Mouse (Mus musculus) cerebellum, postnatal 4 days (tissue): ENCODE measurements at regions not wholly inside any gene's neighbourhood (a gene's known extent, or its start where the extent isn't known, plus 50 kb on each side); places are given as distances from the start of the nearest gene placed in this dataset.
"Not testable (repeated sequence)": the region's sequence is repeated elsewhere in the genome, so short reads cannot be mapped to it uniquely, and the experiment has no call there.

Source experiments
- DNase-seq, 2 experiments: peaks; one replicate each; pipeline ENCODE4 v3.0.0; 2022; ENCODE audit warnings: low spot score in 2 of 2, mixed read lengths in 1 of 2

GRCm38 (mm10) chr4:3497392-3497791 is 312.2 kb upstream of the Vmn1r3 start:
- not testable (repeated sequence) for DNase-seq

GRCm38 (mm10) chr4:3495987-3496386 is 310.8 kb upstream of the Vmn1r3 start:
- DNase-seq, result not testable (repeated sequence)

DNA sequence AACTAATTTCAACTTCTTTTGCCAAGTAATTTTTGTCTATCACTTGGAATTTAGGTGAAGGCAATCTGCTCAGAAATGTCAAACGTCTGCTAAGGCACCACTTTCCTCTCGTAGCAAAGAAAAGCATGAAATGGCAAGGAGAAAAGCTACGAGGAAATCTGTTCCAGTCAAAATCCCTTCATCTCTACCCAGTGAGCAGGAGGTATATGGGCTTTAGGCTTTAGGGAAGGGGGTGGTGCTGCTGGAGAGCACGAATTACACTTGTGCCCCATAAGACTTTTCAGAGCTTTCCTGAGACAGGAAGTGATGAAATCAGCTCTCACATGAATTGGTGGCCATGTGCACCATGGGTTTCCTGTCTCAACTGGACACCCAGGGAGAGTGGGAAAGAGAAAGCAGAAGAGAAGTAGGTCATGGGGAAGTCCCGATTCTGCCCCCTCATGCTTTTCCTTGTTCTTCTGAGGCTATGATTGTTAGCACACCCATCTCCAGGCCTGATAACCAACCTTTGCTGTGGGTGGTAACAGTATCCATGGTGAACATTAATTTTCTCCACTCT is 309.0 kb upstream of the Vmn1r3 start:
- DNase-seq, result not testable (repeated sequence)

DNA sequence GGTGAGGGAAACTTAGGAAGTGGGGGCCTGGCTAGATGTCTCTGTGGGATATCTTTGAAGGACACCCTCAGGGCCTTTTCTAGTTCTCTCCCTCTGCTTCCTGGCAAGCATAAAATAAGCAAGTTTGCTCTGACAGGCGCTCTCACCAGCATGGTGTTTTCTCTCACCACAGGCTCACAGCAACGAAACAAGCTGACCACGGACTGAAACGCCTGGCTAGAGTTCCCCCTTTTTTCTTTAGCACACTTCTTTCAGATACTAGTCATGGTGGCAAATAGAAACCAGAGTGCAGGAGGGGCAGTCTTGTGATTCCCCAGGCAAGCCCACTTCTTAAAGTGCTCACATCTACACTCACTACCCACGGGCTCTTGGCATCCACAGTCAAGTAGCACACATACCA is 305.7 kb upstream of the Vmn1r3 start:
- not testable (repeated sequence) for DNase-seq

- DNase-seq, result no peak
Observed at GRCm38 (mm10) chr4:3482092-3482491, 296.9 kb upstream of the Vmn1r3 start.

- DNase-seq, result no peak
Observed at GRCm38 (mm10) chr4:3456773-3457172, 271.6 kb upstream of the Vmn1r3 start.

DNA sequence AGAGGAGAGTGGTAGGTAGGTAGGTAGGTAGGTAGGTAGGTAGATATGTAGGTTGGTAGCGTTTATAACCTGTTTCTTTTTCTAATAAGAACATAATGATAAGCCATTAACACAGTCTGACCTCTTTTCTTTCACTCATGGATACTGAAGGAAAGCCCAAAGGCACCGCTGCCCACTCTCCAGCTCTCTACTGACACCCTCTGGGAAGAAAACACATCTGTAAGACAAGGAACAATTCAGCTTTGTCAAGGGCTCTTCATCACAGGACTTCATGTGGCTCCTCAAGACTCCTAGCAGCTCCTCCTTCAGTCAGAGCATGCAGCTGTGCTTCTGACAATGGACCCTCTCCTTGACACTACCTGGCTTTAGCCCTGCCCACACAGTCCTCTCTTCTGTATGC is 252.2 kb upstream of the Vmn1r3 start:
- DNase-seq, result not testable (repeated sequence)

GRCm38 (mm10) chr4:3427968-3428367 is 242.8 kb upstream of the Vmn1r3 start:
- no peak for DNase-seq

GRCm38 (mm10) chr4:3419920-3420499 is 234.9 kb upstream of the Vmn1r3 start:
- peak in 1 of 2 experiments; percentile 10 for DNase-seq

DNA sequence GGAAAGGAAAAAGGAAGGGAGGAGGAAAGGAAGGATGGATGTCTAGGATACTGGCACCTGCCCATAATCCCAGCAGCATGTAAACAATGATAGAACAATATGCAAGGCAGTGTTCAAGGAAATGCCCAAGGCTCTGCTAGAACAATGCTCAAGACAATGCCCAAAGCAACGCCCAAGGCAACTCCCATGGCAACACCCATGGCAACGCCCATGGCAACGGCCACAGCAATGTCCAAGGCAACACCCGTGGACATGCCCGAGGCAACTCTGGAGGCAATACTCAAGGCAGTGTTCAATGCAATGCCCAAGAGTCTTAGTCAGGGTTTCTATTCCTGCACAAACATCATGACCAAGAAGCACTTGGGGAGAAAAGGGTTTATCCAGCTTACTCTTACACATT is 231.5 kb upstream of the Vmn1r3 start:
- DNase-seq, result no peak

GRCm38 (mm10) chr4:3414442-3415022 is 229.4 kb upstream of the Vmn1r3 start:
- DNase-seq, result not testable (repeated sequence)

GRCm38 (mm10) chr4:3413493-3414441 is 228.6 kb upstream of the Vmn1r3 start:
- DNase-seq, result no peak

- DNase-seq, result not testable (repeated sequence)
Observed at GRCm38 (mm10) chr4:3412323-3412722, 227.2 kb upstream of the Vmn1r3 start.

DNA sequence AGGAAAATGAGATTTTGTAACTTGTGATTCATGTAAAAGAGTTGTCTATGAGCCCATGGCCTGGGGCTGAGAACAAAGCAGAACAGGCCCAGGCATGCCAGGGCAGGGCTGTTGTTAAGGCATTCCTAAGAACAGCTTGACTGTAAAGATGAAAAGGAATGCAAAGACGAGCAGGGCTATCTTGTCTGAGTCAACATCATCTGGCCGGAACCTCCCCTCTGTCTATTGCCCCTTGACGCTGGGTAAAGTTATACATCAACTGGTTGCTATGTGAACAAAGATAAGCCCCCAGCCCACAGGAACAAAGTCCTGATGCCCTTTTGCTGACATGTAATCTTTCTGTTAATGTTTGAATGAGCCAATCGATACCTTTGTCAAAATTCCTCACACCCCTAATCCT is 217.7 kb upstream of the Vmn1r3 start:
- DNase-seq, result not testable (repeated sequence)

- not testable (repeated sequence) for DNase-seq
Observed at GRCm38 (mm10) chr4:3401766-3402165, 216.6 kb upstream of the Vmn1r3 start.

DNA sequence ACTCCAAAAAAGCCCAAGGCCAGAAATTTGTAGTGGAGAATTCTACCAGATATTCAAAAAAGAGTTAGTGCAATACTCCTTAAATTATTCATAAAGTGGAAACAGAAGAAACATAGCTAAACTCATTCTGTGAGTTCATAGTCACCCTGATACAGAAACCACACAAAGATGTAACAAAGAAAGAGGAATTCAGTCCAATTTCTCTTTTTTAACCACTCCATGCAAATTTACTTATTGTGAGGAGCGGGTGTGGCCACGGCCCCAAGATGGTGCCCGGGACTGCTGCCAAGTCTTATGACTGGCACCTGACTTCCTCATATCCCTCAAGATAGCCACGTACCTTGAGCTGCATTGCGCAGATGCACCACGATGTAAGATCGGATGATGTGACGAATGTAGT is 206.4 kb upstream of the Vmn1r3 start:
- not testable (repeated sequence) for DNase-seq

GRCm38 (mm10) chr4:3373027-3373763 is 188.0 kb upstream of the Vmn1r3 start:
- not testable (repeated sequence) for DNase-seq

DNA sequence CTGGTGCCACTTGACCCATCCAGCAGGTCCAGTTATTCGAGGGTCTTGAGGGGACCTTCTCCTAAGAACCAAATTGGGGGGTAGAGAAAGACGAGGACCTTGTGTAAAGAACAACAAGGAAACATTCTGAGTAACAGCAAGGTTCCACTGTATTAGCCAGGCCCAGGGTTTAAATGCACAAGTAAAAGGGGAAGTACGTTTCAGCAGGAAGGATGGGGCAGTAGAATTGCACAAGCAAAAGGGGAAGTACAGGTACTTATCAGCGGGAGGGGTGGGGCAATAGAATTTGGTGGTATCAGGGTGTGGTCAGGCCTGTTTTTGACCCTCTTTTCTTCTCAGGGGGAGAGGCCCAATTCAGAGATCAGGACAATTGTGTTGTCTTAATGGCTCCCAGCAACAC is 182.9 kb upstream of the Vmn1r3 start:
- DNase-seq, result not testable (repeated sequence)

GRCm38 (mm10) chr4:3343443-3343842 is 158.3 kb upstream of the Vmn1r3 start:
- DNase-seq, result not testable (repeated sequence)

DNA sequence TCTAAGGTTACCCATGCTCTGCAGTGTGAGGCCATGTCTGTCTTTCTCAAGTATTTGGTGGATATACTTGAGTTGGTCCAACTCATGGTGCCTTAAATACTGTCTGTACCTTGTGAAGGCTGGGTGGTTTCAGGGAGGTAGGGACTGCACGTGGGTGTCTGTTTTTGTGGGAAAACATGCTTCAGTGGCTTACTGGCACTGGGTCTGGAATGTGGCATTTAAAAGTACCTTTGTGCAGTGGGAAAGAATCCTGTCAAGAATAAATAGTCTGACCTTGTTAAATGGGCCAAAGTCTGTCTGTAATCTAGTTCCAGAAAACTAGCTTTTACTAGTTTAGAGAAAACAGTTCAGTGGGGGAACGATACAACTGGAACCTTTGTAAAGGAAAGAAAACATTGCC is 157.5 kb upstream of the Vmn1r3 start:
- not testable (repeated sequence) for DNase-seq

DNA sequence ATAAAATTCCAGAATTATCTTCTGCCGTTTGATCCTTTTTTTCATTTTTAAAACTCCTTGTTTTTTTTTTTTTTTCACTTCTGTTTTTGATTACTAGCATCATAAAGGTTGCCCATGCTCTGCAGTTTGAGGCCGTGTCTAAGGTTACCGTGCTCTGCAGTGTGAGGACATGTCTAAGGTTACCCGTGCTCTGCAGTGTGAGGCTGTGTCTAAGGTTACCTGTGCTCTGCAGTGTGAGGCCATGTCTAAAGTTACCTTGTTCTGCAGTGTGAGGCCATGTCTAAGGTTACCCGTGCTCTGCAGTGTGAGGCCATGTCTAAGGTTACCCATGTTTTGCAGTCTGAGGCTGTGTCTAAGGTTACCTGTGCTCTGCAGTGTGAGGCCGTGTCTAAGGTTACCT is 157.0 kb upstream of the Vmn1r3 start:
- not testable (repeated sequence) for DNase-seq
